Comparison of ENCODE assay signal across 27 mouse cellular contexts in the genomic region with DNA sequence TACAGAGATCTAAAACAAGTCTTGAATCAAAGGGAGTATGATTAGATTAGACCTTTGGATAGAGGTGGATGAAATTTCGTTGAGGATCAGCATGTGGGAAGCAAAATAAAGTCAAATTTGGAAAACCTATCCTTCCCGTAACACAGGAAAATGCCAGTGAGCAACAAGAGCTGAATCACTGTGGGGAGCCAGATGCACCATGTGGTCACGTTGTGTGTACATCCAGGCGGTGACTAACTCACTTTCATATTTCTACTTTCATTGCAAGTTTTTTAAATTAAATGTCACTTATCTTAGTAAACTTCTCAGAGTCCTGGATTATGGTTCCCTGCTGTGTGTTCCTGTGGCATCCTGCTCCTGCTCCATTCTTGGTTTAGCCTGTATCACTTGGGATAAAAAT. TPM values are rescaled to one million over a fixed set of nuclear protein-coding genes. Genes with fewer than 3 reads are reported as not detected.
DNase-seq lines count a peak whose midpoint lies in the region; ATAC-seq and TF ChIP-seq lines count a peak whose summit lies in the region.
"Had no signal": no experiment of that assay in that cellular context is flagged by ENCODE, and none has a peak within 500 bp of the region (broad histone marks: within the 10 kb centered on the region; RNA-seq: fewer than 3 reads in every experiment).

No protein-coding gene starts in this region.

- no peaks in the 10 kb centered on the region for H3K79me2 ChIP-seq in C2C12 (ENCODE audit: control insufficient read depth, insufficient read depth)

- no peak overlapping the region for H3ac ChIP-seq in C2C12 (ENCODE audit: control insufficient read depth, insufficient read length, low read depth)

- no peaks in the 10 kb centered on the region for H3K27me3 ChIP-seq in C2C12 (ENCODE audit: control insufficient read depth, insufficient read depth, insufficient read length)
- H3K27me3 ChIP-seq in hindbrain, embryonic 12.5 days: no peaks in the 10 kb centered on the region
- H3K27me3 ChIP-seq: embryonic facial prominence, embryonic 15.5 days; hindbrain, embryonic 13.5 days had no signal

- DNase-seq in layer of hippocampus, adult 8-10 months (ENCODE audit: low spot score in 2 of 2): peak; percentile 26 to 28
- no peak for DNase-seq in layer of hippocampus, postnatal 25 days (ENCODE audit: extremely low spot score in 1 of 2, low spot score in 1 of 2)
- DNase-seq in left cerebral cortex, postnatal 25 days (ENCODE audit: low spot score in 2 of 2): peak; percentile 19 to 85
- DNase-seq in left cerebral cortex, postnatal 4 days: no peak
- DNase-seq in right cerebral cortex, postnatal 36 days (ENCODE audit: low spot score in 2 of 2): peak; percentile 23 to 40
- DNase-seq: adrenal gland, adult 2 months; adrenal gland, postnatal 25 days; cerebellum, adult 8-10 months; cerebellum, postnatal 14 days; embryo, embryonic 11 days; gastrocnemius, postnatal 10 days; heart, adult 18-20 months; heart, postnatal 10 days; heart, postnatal 4 days had no signal

- no peak overlapping the region for H3K27ac ChIP-seq in hindbrain, embryonic 12.5 days
- H3K27ac ChIP-seq: embryonic facial prominence, embryonic 15.5 days; forebrain, embryonic 10.5 days; heart, embryonic 10.5 days; hindbrain, embryonic 13.5 days had no signal

- H3K79me3 ChIP-seq in C2C12 (ENCODE audit: low read depth): no peaks in the 10 kb centered on the region

- 75% methylated on average over 4 of the region's 4 CpGs for WGBS in hindbrain, embryonic 12.5 days

- no peak overlapping the region for H3K9ac ChIP-seq in hindbrain, embryonic 12.5 days
- H3K9ac ChIP-seq: embryonic facial prominence, embryonic 15.5 days; hindbrain, embryonic 13.5 days had no signal

- H3K4me2 ChIP-seq in hindbrain, embryonic 12.5 days (replicated peaks): no peak overlapping the region
- H3K4me2 ChIP-seq: embryonic facial prominence, embryonic 15.5 days; hindbrain, embryonic 13.5 days had no signal

- H3K4me3 ChIP-seq in C2C12 (ENCODE audit: insufficient read depth, poor library complexity, severe bottlenecking): no peak overlapping the region
- H3K4me3 ChIP-seq in hindbrain, embryonic 12.5 days: no peak overlapping the region
- H3K4me3 ChIP-seq: embryonic facial prominence, embryonic 15.5 days; erythroblast, embryonic 14.5 days; forebrain, embryonic 10.5 days; heart, embryonic 10.5 days; hindbrain, embryonic 13.5 days had no signal

- no peaks in the 10 kb centered on the region for H3K36me3 ChIP-seq in C2C12 (ENCODE audit: control insufficient read depth, insufficient read depth)
- no peaks in the 10 kb centered on the region for H3K36me3 ChIP-seq in hindbrain, embryonic 12.5 days
- H3K36me3 ChIP-seq: embryonic facial prominence, embryonic 15.5 days; forebrain, embryonic 10.5 days; heart, embryonic 10.5 days; hindbrain, embryonic 13.5 days had no signal

- TF ChIP-seq CTCF in C2C12 (IDR thresholded peaks at IDR 0.05; ENCODE audit: control insufficient read depth, insufficient read depth, insufficient read length): no peak

- ATAC-seq in hindbrain, embryonic 12.5 days (ENCODE audit: low FRiP score): no peak
- ATAC-seq: forebrain, embryonic 14.5 days had no signal

- intact Hi-C loops in left cerebral cortex, postnatal 25 days (cut with DNase I): loop anchor here (5.0 kb wide), 1 partner anchor 44 kb away; no protein-coding TSS in a partner anchor
- intact Hi-C loops in left cerebral cortex, postnatal 4 days (cut with DNase I): no loop called here

- H3K4me1 ChIP-seq in hindbrain, embryonic 12.5 days: no peaks in the 10 kb centered on the region
- H3K4me1 ChIP-seq: embryonic facial prominence, embryonic 15.5 days; forebrain, embryonic 10.5 days; heart, embryonic 10.5 days; hindbrain, embryonic 13.5 days had no signal

- no peaks in the 10 kb centered on the region for H3K9me3 ChIP-seq in hindbrain, embryonic 12.5 days (replicated peaks)
- H3K9me3 ChIP-seq: embryonic facial prominence, embryonic 15.5 days; forebrain, embryonic 10.5 days; heart, embryonic 10.5 days; hindbrain, embryonic 13.5 days had no signal

TF ChIP-seq in C2C12, 6 proteins besides CTCF, POLR2A, EP300 and RAD21:
- TF ChIP-seq FOSL1 (IDR thresholded peaks at IDR 0.05; ENCODE audit: insufficient read depth, low read length, poor library complexity, severe bottlenecking): no peak
- peak; percentile 44 for TF ChIP-seq USF1 (IDR thresholded peaks at IDR 0.05; ENCODE audit: low read depth)

RNA-seq across cellular contexts. Expression of a gene that starts 47.6 kb away (rescaled TPM):
- 1 to 10 TPM in 1 of 4 experiments, under 1 TPM in 3; 0.59 to 1.2 (median 0.77) TPM for total RNA-seq in layer of hippocampus, adult 8-10 months (2022)
- under 1 TPM in 1 of 2 experiments, not detected in 1; 0.35 TPM for total RNA-seq in layer of hippocampus, postnatal 25 days (2021)
- total RNA-seq in left cerebral cortex, postnatal 25 days (2021): under 1 TPM; 0.57 to 0.99 TPM
- total RNA-seq in left cerebral cortex, postnatal 4 days (2021): 1 to 10 TPM in 1 of 2 experiments, under 1 TPM in 1; 0.94 to 1.4 TPM
- not detected for polyA plus RNA-seq in C2C12 (2012; fragmentation: generic; extraction: Trizol)
- polyA plus RNA-seq in hindbrain, embryonic 12.5 days (2016; fragmentation: Nextera tagmentation; extraction: Ambion mirVana): not detected in 2 replicates
- total RNA-seq: adrenal gland, adult 2 months; adrenal gland, postnatal 25 days; common myeloid progenitor, adult 5-6 weeks; ES-E14; gastrocnemius, postnatal 10 days; gastrocnemius, postnatal 4 days; heart, adult 18-20 months; heart, postnatal 10 days; heart, postnatal 4 days had no signal
- polyA plus RNA-seq: adrenal gland, adult 2 months; embryonic facial prominence, embryonic 11.5 days; embryonic facial prominence, embryonic 15.5 days; erythroblast, embryonic 14.5 days; forebrain, embryonic 10.5 days; forebrain, embryonic 14.5 days; heart, embryonic 10.5 days; heart, embryonic 14.5 days; hindbrain, embryonic 13.5 days had no signal

Comparison
In these comparisons a context has a peak if more than half of its experiments do, and no peak if none do; other contexts are left out.
1. DNase-seq: peak in layer of hippocampus, adult 8-10 months (2 of 2), left cerebral cortex, postnatal 25 days (2 of 2) and right cerebral cortex, postnatal 36 days (2 of 2); none in layer of hippocampus, postnatal 25 days (0 of 2) and left cerebral cortex, postnatal 4 days (single experiment).